In genomic region chr19:5788620-5789019, GRCm38 (mm10) we compare ENCODE assay signal across 27 mouse cellular contexts.
"Had no signal": no experiment of that assay in that cellular context is flagged by ENCODE, and none has a peak within 500 bp of the region (broad histone marks: within the 10 kb centered on the region; RNA-seq: fewer than 3 reads in every experiment).

No protein-coding gene starts in this region.

- H3K27me3 ChIP-seq: heart, embryonic 13.5 days; heart, embryonic 15.5 days; hindbrain, embryonic 12.5 days; intestine, embryonic 15.5 days; limb, embryonic 12.5 days; liver, embryonic 13.5 days; liver, embryonic 15.5 days had no signal

- H3K4me3 ChIP-seq: heart, adult 2 months; heart, embryonic 13.5 days; heart, embryonic 15.5 days; hindbrain, embryonic 10.5 days; hindbrain, embryonic 12.5 days; intestine, embryonic 15.5 days; layer of hippocampus, adult 2 months; left cerebral cortex, adult 2 months; limb, embryonic 10.5 days; limb, embryonic 12.5 days; liver, embryonic 13.5 days; liver, embryonic 15.5 days had no signal

- H3K9me3 ChIP-seq: heart, embryonic 13.5 days; heart, embryonic 15.5 days; hindbrain, embryonic 10.5 days; hindbrain, embryonic 12.5 days; intestine, embryonic 15.5 days; limb, embryonic 10.5 days; limb, embryonic 12.5 days; liver, embryonic 13.5 days; liver, embryonic 15.5 days had no signal

- DNase-seq: gastrocnemius, postnatal 25 days; heart, adult 2 months; heart, postnatal 14 days; heart, postnatal 36 days; kidney, adult 18-20 months; kidney, adult 8-10 months; kidney, postnatal 10 days; kidney, postnatal 25 days; kidney, postnatal 4 days; liver; liver, embryonic 13.5 days had no signal

- ATAC-seq: hindbrain, embryonic 16.5 days; inflammation-experienced regulatory T-cells, adult 6 months; intestine, embryonic 15.5 days; intestine, postnatal 0 days had no signal

- H3K9ac ChIP-seq: heart, embryonic 15.5 days; hindbrain, embryonic 12.5 days; hindbrain, embryonic 14.5 days; intestine, embryonic 15.5 days; limb, embryonic 12.5 days; liver, embryonic 13.5 days; liver, embryonic 15.5 days had no signal

- H3K4me2 ChIP-seq: heart, embryonic 11.5 days; heart, embryonic 13.5 days; heart, embryonic 15.5 days; hindbrain, embryonic 12.5 days; hindbrain, embryonic 14.5 days; intestine, embryonic 15.5 days; limb, embryonic 12.5 days; liver, embryonic 11.5 days; liver, embryonic 13.5 days; liver, embryonic 15.5 days had no signal

- H3K36me3 ChIP-seq: heart, embryonic 13.5 days; heart, embryonic 15.5 days; hindbrain, embryonic 10.5 days; hindbrain, embryonic 12.5 days; intestine, embryonic 15.5 days; limb, embryonic 10.5 days; limb, embryonic 12.5 days; liver, embryonic 13.5 days; liver, embryonic 15.5 days had no signal

- H3K4me1 ChIP-seq: hindbrain, embryonic 12.5 days; intestine, embryonic 15.5 days had no signal

- H3K27ac ChIP-seq: heart, adult 2 months; hindbrain, embryonic 10.5 days; hindbrain, embryonic 12.5 days; hindbrain, embryonic 14.5 days; intestine, embryonic 15.5 days; layer of hippocampus, adult 2 months; left cerebral cortex, adult 2 months; limb, embryonic 10.5 days; limb, embryonic 12.5 days; liver, embryonic 13.5 days; liver, embryonic 15.5 days had no signal
